Mouse (Mus musculus): ENCODE measurements around the gene Lix1l.

Gene Lix1l

GRCm38 (mm10) chr3:96566661-96567450 is 34.1 kb upstream of the Lix1l start:
- DNase-seq = no peak

- DNase-seq = no peak
These were observed 32.3 kb upstream of the Lix1l start for GRCm38 (mm10) chr3:96568605-96569004.

- no peak for DNase-seq
These were observed 31.4 kb upstream of the Lix1l start for GRCm38 (mm10) chr3:96569506-96569905.

GRCm38 (mm10) chr3:96569966-96570605 is 30.9 kb upstream of the Lix1l start:
- DNase-seq = peak; percentile 43

- no peak for DNase-seq
These were observed 30.3 kb upstream of the Lix1l start for GRCm38 (mm10) chr3:96570643-96571042.

GRCm38 (mm10) chr3:96571336-96571735 is 29.6 kb upstream of the Lix1l start:
- DNase-seq = no peak

- no peak for DNase-seq
These were observed 28.9 kb upstream of the Lix1l start for GRCm38 (mm10) chr3:96571896-96572698.

GRCm38 (mm10) chr3:96573611-96574511 is 27.1 kb upstream of the Lix1l start:
- DNase-seq = no peak

- DNase-seq = no peak
These were observed 25.5 kb upstream of the Lix1l start for GRCm38 (mm10) chr3:96575272-96575984.

GRCm38 (mm10) chr3:96576005-96576658 is 24.8 kb upstream of the Lix1l start:
- DNase-seq = no peak

GRCm38 (mm10) chr3:96576690-96577541 is 24.0 kb upstream of the Lix1l start, which contains the start of gene Gm16253:
Gene Gm16253 (plus strand): TSS chr3:96576984.
- DNase-seq = peak; percentile 94

- no peak for DNase-seq
These were observed 23.4 kb upstream of the Lix1l start for GRCm38 (mm10) chr3:96577566-96577965.

GRCm38 (mm10) chr3:96578561-96579238 is 22.2 kb upstream of the Lix1l start:
- no peak for DNase-seq

- DNase-seq = no peak
These were observed 21.7 kb upstream of the Lix1l start for GRCm38 (mm10) chr3:96579239-96579750.

GRCm38 (mm10) chr3:96579885-96580454 is 21.0 kb upstream of the Lix1l start:
- DNase-seq = peak; percentile 94

GRCm38 (mm10) chr3:96581141-96581540 is 19.8 kb upstream of the Lix1l start:
- DNase-seq = no peak

- no peak for DNase-seq
These were observed 19.0 kb upstream of the Lix1l start for GRCm38 (mm10) chr3:96581771-96582515.

- no peak for DNase-seq
These were observed 17.6 kb upstream of the Lix1l start for GRCm38 (mm10) chr3:96583386-96583785.

Data from retina, postnatal 1 day (tissue).